Mouse (Mus musculus) liver, embryonic 15.5 days (tissue): ENCODE results near the gene Olfr1336. TPM values are rescaled to one million over a fixed set of nuclear protein-coding genes. Genes with fewer than 3 reads are reported as not detected.
"Not testable (repeated sequence)": the region's sequence is repeated elsewhere in the genome, so short reads cannot be mapped to it uniquely, and the experiment has no call there.

Source experiments
- ATAC-seq: fragments of 200-750 bp; cut with Nextera tagmentation; 2 replicates; pipeline ENCODE4 v1.8.0; 2017; ENCODE audit warnings: moderate number of reproducible peaks, mild to moderate bottlenecking, moderate library complexity; ENCODE audit not compliant: insufficient read depth
- H3K27ac ChIP-seq: fragments of 300-500 bp; sonication (generic); replicated peaks from 2 replicates; pipeline ENCODE4 v1.5.1; 2015; ENCODE audit warnings: mild to moderate bottlenecking, inconsistent platforms
- H3K27me3 ChIP-seq: fragments of 300-500 bp; sonication (generic); 2 replicates; pipeline ENCODE4 v1.6.1; 2015; ENCODE audit warnings: mild to moderate bottlenecking, inconsistent platforms
- H3K36me3 ChIP-seq: fragments of 300-500 bp; sonication (generic); replicated peaks from 2 replicates; pipeline ENCODE4 v1.6.1; 2015; ENCODE audit warnings: moderate library complexity, mild to moderate bottlenecking, inconsistent platforms
- H3K4me1 ChIP-seq: fragments of 300-500 bp; sonication (generic); replicated peaks from 2 replicates; pipeline ENCODE4 v1.6.1; 2015; ENCODE audit warnings: inconsistent platforms
- H3K4me2 ChIP-seq: fragments of 300-500 bp; sonication (generic); 2 replicates; pipeline ENCODE4 v1.6.1; 2015; ENCODE audit warnings: moderate library complexity, mild to moderate bottlenecking, inconsistent platforms
- H3K4me3 ChIP-seq: fragments of 300-500 bp; sonication (generic); replicated peaks from 2 replicates; pipeline ENCODE4 v1.5.1; 2015; ENCODE audit warnings: mild to moderate bottlenecking, inconsistent platforms
- H3K9ac ChIP-seq: fragments of 300-500 bp; sonication (generic); 2 replicates; pipeline ENCODE4 v1.6.1; 2015; ENCODE audit warnings: moderate library complexity, mild to moderate bottlenecking, inconsistent platforms
- H3K9me3 ChIP-seq: fragments of 300-500 bp; sonication (generic); replicated peaks from 2 replicates; pipeline ENCODE4 v1.6.1; 2016; ENCODE audit warnings: inconsistent platforms
- WGBS: fragments of 180-500 bp; shearing (Covaris S2); methylation state at CpG from one replicate; pipeline ENCODE4 v1.1.7; 2015; ENCODE audit warnings: mixed read lengths; ENCODE audit not compliant: insufficient replicate concordance; 5-methylcytosine and 5-hydroxymethylcytosine counted together
- polyA plus RNA-seq: library from polyadenylated mRNA; unstranded; fragments of >200 nt; fragmentation: Nextera tagmentation; extraction: Ambion mirVana; gene quantifications from 2 replicates; pipeline ENCODE4 v1.2.1, GENCODE M21; 2015

Olfr1336 gene
- polyA plus RNA-seq, 1 experiment from 2014 or later, result not detected

DNA sequence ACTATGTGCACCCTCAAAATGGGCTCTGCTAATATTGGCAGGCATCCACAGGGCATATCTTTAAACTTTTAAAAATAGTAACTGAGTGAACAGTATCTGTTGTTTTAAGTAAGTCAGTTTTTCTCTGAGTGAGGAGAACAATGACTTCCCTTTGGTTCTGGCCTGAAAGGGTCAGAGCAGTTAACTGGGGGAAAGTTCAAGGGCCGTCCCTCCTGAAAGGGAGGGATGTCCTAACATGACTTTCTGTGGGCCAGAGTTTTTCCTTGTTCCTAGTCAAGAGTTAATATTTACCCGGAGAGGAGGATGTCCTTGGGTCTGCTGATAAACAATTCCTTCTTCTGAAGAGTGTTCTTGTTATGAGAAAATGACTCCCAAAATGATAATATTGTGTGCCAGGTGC lies 21.7 kb downstream of the Olfr1336 start:
- H3K9ac ChIP-seq, H3K4me2 ChIP-seq, H3K4me1 ChIP-seq, H3K36me3 ChIP-seq, ATAC-seq, H3K9me3 ChIP-seq, H3K27me3 ChIP-seq, H3K4me3 ChIP-seq, H3K27ac ChIP-seq: not testable (repeated sequence)
- 50% methylated on average over 2 of the region's 2 CpGs for WGBS

DNA sequence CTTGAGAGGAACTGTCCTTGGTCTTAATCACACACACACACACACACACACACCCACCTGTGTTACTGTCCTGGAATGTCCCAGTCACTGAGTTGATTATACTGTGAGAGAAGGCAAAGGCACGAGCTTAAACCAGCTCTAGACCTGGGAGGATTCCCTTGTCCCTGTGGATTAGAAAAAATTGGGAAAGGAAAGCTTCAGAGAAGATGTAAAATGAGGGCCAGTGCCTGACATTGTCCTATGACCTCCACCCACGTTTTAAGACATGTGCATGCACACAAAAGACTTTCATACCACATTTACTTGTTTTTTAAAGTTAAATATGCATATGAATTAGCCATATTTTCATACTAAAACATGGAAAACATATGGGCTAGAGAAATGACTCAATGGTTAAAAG lies 30.9 kb downstream of the Olfr1336 start, which contains the start of gene Olfr5:
TSS of gene Olfr5 (minus strand) at position 101 of the 400 bp plus-strand sequence.
- no peak within 1 kb of the TSS for H3K9ac ChIP-seq
- no peak for ATAC-seq
- H3K27me3 ChIP-seq, result no peaks in the 10 kb centered on the region
- H3K36me3 ChIP-seq, result no peaks in the 10 kb centered on the region
- H3K4me1 ChIP-seq, result no peaks in the 10 kb centered on the region
- no peak within 1 kb of the TSS for H3K4me3 ChIP-seq
- H3K9me3 ChIP-seq, result no peaks in the 10 kb centered on the region
- no peak within 1 kb of the TSS for H3K27ac ChIP-seq
- H3K4me2 ChIP-seq, result no peak within 1 kb of the TSS
- 13% methylated on average over 2 of the region's 2 CpGs for WGBS

- Histone ChIP-seq H3K36me3 (no peaks in the 10 kb centered on the region), H3K4me2 (no peak within 1 kb of the TSS), H3K27ac (no peak within 1 kb of the TSS), H3K9ac (no peak within 1 kb of the TSS), H3K4me3 (no peak within 1 kb of the TSS), H3K4me1 (no peaks in the 10 kb centered on the region), H3K9me3 (no peaks in the 10 kb centered on the region), H3K27me3 (no peaks in the 10 kb centered on the region)
- 29% methylated on average over 1 of the region's 1 CpGs for WGBS
- ATAC-seq, result no peak
These were observed 43.7 kb downstream of the Olfr1336 start, which contains the start of gene Olfr1347 for GRCm38 (mm10) chr7:6499655-6500054. Gene Olfr1347, minus strand, starts transcription at chr7:6499755.

DNA sequence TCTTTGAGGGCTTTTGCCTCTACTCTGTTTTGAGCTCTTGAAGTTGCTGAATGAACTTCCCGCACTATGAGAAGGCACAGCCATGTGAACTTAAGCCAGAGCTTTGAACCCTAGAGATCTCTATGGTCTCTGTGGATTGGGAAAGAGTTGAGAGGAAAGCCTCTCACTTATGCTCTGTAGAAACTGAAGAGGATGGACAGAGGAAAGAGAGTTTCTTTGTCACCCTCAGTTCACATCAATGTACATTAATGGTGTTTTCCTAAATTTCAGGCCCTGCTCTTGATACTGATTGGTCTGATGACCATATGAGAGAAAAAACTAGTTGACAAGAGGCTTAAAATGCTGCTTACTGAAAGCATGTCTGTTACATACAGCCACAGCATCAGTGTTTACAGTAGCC lies 52.7 kb downstream of the Olfr1336 start, which contains the start of gene Olfr1348:
TSS of gene Olfr1348 (minus strand) at position 101 of the 400 bp plus-strand sequence.
- no peaks in the 10 kb centered on the region for H3K4me1 ChIP-seq
- ATAC-seq, result no peak
- H3K36me3 ChIP-seq, result no peaks in the 10 kb centered on the region
- H3K27me3 ChIP-seq, result no peaks in the 10 kb centered on the region
- no peak within 1 kb of the TSS for H3K9ac ChIP-seq
- 62% methylated on average over 1 of the region's 1 CpGs for WGBS
- no peak within 1 kb of the TSS for H3K4me2 ChIP-seq
- no peak within 1 kb of the TSS for H3K4me3 ChIP-seq
- no peaks in the 10 kb centered on the region for H3K9me3 ChIP-seq
- H3K27ac ChIP-seq, result no peak within 1 kb of the TSS

Other genes with a start within 250 kb of the Olfr1336 start
- gene Zscan5b, start 233.9 kb upstream of the Olfr1336 start, polyA plus RNA-seq, result not detected in 2 replicates
- gene Epp13, start 203.5 kb upstream of the Olfr1336 start, polyA plus RNA-seq, result not detected in 2 replicates
- gene Zfp667, start 169.6 kb upstream of the Olfr1336 start, polyA plus RNA-seq, result 3.4 and 5.4 TPM in 2 replicates
- 0.78 and 1.0 TPM in 2 replicates for gene Zfp583, start 124.9 kb upstream of the Olfr1336 start, polyA plus RNA-seq
- 0.10 and 0.22 TPM in 2 replicates for gene Gm3854, start 112.4 kb upstream of the Olfr1336 start, polyA plus RNA-seq
- gene Zfp78, start 92.9 kb upstream of the Olfr1336 start, polyA plus RNA-seq, result 0.90 and 1.0 TPM in 2 replicates
- 1.2 and 1.3 TPM in 2 replicates for gene Zfp28, start 72.9 kb upstream of the Olfr1336 start, polyA plus RNA-seq
- gene Smim17, start 57.5 kb upstream of the Olfr1336 start, polyA plus RNA-seq, result not detected in 2 replicates
- not detected in 2 replicates for gene Gm20715, start 45.9 kb upstream of the Olfr1336 start, polyA plus RNA-seq
- gene Olfr1344, start 17.5 kb upstream of the Olfr1336 start, polyA plus RNA-seq, result not detected in 2 replicates
- gene Olfr1346, start 10.9 kb downstream of the Olfr1336 start, polyA plus RNA-seq, result not detected in 2 replicates
- gene Olfr5, start 30.8 kb downstream of the Olfr1336 start, polyA plus RNA-seq, result not detected in 2 replicates
- not detected in 2 replicates for gene Olfr1347, start 43.6 kb downstream of the Olfr1336 start, polyA plus RNA-seq
- not detected in 2 replicates for gene Olfr1348, start 52.6 kb downstream of the Olfr1336 start, polyA plus RNA-seq
- not detected in 2 replicates for gene Olfr1349, start 66.8 kb downstream of the Olfr1336 start, polyA plus RNA-seq
- not detected in 2 replicates for gene Olfr1350, start 108.7 kb downstream of the Olfr1336 start, polyA plus RNA-seq
- gene Zim1, start 240.3 kb downstream of the Olfr1336 start, polyA plus RNA-seq, result 1.3 and 1.4 TPM in 2 replicates